Mouse (Mus musculus) lung, adult 2 months (tissue): ENCODE data around the gene Galnt9.

Source experiments
- CTCF ChIP-seq: fragments of 200-500 bp; IDR thresholded peaks from 2 replicates; pipeline ENCODE4 v1.5.1; 2011; ENCODE audit warnings: mild to moderate bottlenecking, low read length, control low read depth; ENCODE audit not compliant: insufficient read depth
- POLR2A ChIP-seq: fragments of 200-500 bp; IDR thresholded peaks from 2 replicates; pipeline ENCODE4 v1.6.1; 2011; ENCODE audit warnings: low read depth, mild to moderate bottlenecking, control low read depth, low read length, borderline replicate concordance; ENCODE audit errors: extremely low read depth

DNA sequence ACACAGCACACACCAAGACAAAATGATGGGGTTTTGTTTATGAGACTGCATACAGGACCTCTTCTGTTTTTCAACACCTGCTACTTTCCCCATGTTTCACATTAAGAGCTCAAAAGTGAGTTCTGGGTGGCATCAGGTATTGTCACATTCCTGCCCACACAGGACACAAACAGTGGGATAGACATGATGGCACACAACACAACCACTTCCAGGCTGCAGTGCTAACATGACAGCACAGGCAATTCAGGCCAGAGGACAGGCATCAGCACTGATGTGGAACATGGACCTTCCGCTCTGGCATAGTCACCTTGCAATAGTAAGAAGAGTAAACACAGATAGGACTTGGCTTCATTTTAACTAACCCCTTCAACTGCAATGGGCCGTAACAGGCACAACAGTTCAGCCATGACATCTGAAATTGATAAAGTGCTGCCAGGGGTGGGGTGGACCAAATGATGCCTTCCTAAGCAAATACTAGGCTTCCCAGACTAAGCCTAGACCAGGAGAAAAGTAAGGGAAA lies 120.7 kb downstream of the Galnt9 start:
- TF ChIP-seq CTCF = no peak
- TF ChIP-seq POLR2A = no peak
